Mouse (Mus musculus) lung, postnatal 36 days (tissue): Measurements from ENCODE around the gene Clybl.

ENCODE experiments used
- DNase-seq: peaks from one replicate; pipeline ENCODE4 v3.0.0; 2022; ENCODE audit warnings: mixed read lengths

Gene Clybl

GRCm38 (mm10) chr14:122313328-122313727 is 131.8 kb downstream of the Clybl start:
- no peak for DNase-seq

GRCm38 (mm10) chr14:122315743-122316142 is 134.2 kb downstream of the Clybl start:
- no peak for DNase-seq

GRCm38 (mm10) chr14:122322136-122322535 is 140.6 kb downstream of the Clybl start:
- DNase-seq, result no peak

- no peak for DNase-seq
These were observed 142.4 kb downstream of the Clybl start for GRCm38 (mm10) chr14:122323838-122324458.

GRCm38 (mm10) chr14:122330136-122330535 is 148.6 kb downstream of the Clybl start:
- DNase-seq, result no peak

- no peak for DNase-seq
These were observed 149.2 kb downstream of the Clybl start for GRCm38 (mm10) chr14:122330716-122331115.

- DNase-seq, result no peak
These were observed 150.3 kb downstream of the Clybl start for GRCm38 (mm10) chr14:122331635-122332460.

- peak; percentile 1 for DNase-seq
These were observed 155.5 kb downstream of the Clybl start for GRCm38 (mm10) chr14:122336957-122337356.

- no peak for DNase-seq
These were observed 157.3 kb downstream of the Clybl start for GRCm38 (mm10) chr14:122338784-122339183.

GRCm38 (mm10) chr14:122340141-122340540 is 158.6 kb downstream of the Clybl start:
- no peak for DNase-seq

GRCm38 (mm10) chr14:122341591-122342360 is 160.3 kb downstream of the Clybl start:
- DNase-seq, result no peak

- no peak for DNase-seq
These were observed 163.0 kb downstream of the Clybl start for GRCm38 (mm10) chr14:122344272-122345224.

GRCm38 (mm10) chr14:122348069-122348468 is 166.6 kb downstream of the Clybl start:
- DNase-seq, result no peak

GRCm38 (mm10) chr14:122349326-122349725 is 167.8 kb downstream of the Clybl start:
- DNase-seq, result no peak

GRCm38 (mm10) chr14:122349761-122350160 is 168.3 kb downstream of the Clybl start:
- DNase-seq, result no peak

- DNase-seq, result no peak
These were observed 169.3 kb downstream of the Clybl start for GRCm38 (mm10) chr14:122350766-122351165.

GRCm38 (mm10) chr14:122357316-122357715 is 175.8 kb downstream of the Clybl start:
- no peak for DNase-seq

- DNase-seq, result no peak
These were observed 177.1 kb downstream of the Clybl start for GRCm38 (mm10) chr14:122358592-122358991.

GRCm38 (mm10) chr14:122359136-122359905 is 177.8 kb downstream of the Clybl start:
- DNase-seq, result no peak

GRCm38 (mm10) chr14:122361807-122362206 is 180.3 kb downstream of the Clybl start:
- no peak for DNase-seq

GRCm38 (mm10) chr14:122363156-122363555 is 181.7 kb downstream of the Clybl start:
- no peak for DNase-seq
